Mouse (Mus musculus) urinary bladder, adult 2 months (tissue): ENCODE data around the gene Supt6. TPM values are rescaled to one million over a fixed set of nuclear protein-coding genes. Genes with fewer than 3 reads are reported as not detected.
"Not testable (repeated sequence)": the region's sequence is repeated elsewhere in the genome, so short reads cannot be mapped to it uniquely, and the experiment has no call there.

Experiments used
- DNase-seq: peaks from one replicate; pipeline ENCODE4 v3.0.0; 2022; ENCODE audit warnings: low spot score
- polyA plus RNA-seq: library from polyadenylated mRNA; depleted of rRNA; stranded (reverse); fragments of >200 nt; gene quantifications from 2 replicates; pipeline ENCODE4 v1.2.3, GENCODE M21; 2012; rRNA removed

Gene Supt6
- polyA plus RNA-seq = 14.5 and 28.6 TPM in 2 replicates

- DNase-seq = peak; percentile 76
These were observed at the start of gene Supt6, which contains the start of gene Sdf2 for GRCm38 (mm10) chr11:78245627-78246317. Gene Supt6 (minus strand): TSS chr11:78245987. Gene Sdf2 (plus strand): TSS chr11:78245746.

DNA sequence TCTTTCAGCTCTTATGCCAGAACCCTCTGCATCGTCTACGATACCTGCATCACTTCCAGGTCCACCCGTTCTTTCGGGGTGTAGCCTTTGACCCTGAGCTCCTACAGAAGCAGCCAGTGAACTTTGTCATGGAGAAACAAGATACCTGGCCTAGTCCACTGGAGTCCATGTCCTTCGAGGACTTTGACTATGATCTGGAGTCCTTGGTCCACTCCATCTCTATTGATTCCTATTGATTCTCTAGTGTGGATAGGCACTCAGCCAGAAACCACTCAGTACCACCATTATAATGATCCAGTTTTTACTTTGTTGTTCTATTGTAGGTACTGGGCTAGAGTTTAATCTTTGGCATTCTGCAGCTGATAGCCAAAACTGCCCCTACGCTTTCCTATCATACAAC lies 48.8 kb upstream of the Supt6 start:
- DNase-seq = no peak

GRCm38 (mm10) chr11:78290654-78291053 lies 44.9 kb upstream of the Supt6 start, which contains the start of gene BC030499:
Gene BC030499 (plus strand): TSS chr11:78290841.
- no peak for DNase-seq

DNA sequence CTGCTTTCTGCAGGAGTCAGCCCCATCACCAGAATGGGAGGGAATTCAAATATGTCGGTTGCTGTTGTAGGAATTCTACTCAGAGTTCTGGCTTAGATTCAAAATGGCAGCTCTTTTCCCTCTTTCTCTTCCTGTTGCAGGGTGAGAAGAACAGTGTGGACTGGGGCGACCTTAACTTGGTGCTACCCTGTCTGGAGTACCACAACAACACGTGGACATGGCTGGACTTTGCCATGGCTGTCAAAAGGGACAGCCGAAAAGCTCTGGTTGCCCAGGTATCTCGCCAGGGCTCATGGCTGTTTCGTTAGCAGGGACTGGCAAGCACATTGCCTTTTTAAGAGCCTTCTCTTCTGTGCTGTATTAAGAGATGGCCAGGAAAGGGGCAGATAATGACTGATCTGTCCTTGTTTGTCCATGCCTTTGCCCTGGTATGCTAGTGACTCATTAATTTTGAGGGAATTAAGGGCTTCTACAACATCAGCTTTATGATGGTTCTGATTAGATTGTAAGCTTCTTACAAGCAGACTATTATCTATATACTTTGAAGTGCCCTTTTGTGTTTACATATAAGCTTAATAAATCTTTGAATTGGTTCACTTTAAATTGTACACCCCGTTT lies 43.5 kb upstream of the Supt6 start:
- no peak for DNase-seq

DNA sequence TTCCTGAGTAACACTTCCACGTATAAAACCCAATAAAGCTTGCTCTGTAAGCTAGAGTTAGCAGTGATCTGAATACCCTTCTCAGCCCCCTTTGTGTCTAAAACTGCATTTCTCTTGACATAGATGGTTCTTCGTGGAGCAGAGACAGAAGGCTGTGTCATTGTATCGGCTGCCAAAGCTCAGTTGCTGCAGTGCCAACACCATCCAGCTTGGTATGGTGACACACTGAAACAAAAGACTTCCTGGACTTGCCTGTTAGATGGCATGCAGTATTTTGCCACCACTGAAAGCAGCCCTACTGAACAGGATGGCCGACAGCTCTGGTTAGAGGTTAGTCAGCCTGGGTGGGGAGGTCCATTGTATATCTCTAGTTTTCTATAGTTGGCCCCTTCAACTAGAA lies 33.8 kb upstream of the Supt6 start:
- no peak for DNase-seq

GRCm38 (mm10) chr11:78278853-78279252 lies 33.1 kb upstream of the Supt6 start:
- DNase-seq = no peak

GRCm38 (mm10) chr11:78276169-78276568 lies 30.4 kb upstream of the Supt6 start:
- DNase-seq = not testable (repeated sequence)

DNA sequence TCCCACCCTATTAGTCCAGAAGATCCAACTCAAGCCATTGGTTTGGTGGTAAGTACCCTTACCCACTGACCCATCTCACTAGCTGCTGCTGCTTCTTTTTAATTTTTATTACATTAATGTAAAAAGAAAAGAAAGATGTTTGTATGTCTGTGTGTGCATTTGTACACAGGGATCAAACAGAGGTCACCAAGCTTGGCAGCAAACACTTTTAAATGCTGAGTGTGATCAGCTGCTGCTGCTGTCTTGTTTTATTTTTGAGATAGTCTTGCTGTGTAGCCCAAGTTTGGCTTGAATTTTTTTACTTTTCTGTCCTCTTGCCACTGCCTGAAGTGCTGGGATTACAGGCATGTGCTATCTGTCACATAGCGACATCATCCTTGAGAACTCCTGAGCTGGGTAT lies 29.8 kb upstream of the Supt6 start:
- no peak for DNase-seq

DNA sequence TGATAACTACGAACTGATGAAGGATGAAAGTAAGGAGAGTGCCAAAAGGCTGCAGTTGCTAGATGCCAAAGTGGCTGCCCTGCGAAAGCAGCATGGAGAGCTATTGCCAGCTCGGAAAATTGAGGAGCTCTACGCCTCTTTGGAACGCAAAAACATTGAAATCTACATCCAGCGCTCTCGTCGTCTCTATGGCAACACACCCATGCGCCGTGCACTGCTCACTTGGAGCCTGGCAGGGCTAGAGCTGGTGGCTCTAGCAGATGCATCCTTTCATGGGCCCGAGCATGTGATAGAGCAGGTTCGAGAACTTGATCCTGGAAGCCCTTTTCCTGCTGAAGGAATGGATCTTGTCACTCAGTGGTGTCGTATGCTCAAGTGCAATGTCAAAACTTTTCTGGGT lies 26.2 kb upstream of the Supt6 start:
- DNase-seq = no peak

DNA sequence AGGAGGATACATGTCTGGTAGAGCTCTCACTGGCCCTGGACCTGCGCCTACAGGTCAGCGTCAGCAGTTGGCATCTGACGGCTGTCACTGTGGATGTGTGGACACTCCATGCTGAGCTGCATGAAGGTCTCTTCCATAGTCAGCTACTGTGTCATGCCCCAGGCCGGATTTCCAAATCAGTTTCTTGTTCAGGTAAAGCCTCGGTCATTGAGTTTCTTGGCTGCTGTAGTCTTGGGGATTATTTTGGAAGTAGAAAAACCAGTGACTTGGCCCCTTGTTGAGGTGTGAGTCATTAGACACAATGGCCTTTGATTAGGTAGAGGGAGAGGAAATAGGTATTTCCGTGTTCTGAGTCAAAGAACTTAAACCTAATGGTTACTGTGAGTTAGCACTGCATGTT lies 19.8 kb upstream of the Supt6 start:
- DNase-seq = no peak

- no peak for DNase-seq
These were observed 16.8 kb upstream of the Supt6 start for GRCm38 (mm10) chr11:78262550-78262949.

- peak; percentile 78 for DNase-seq
These were observed 15.9 kb upstream of the Supt6 start, which contains the start of gene 2610507B11Rik for GRCm38 (mm10) chr11:78261380-78262352. Gene 2610507B11Rik (plus strand): TSS chr11:78261752.

- DNase-seq = no peak
These were observed 14.9 kb upstream of the Supt6 start for GRCm38 (mm10) chr11:78260489-78261258.

DNA sequence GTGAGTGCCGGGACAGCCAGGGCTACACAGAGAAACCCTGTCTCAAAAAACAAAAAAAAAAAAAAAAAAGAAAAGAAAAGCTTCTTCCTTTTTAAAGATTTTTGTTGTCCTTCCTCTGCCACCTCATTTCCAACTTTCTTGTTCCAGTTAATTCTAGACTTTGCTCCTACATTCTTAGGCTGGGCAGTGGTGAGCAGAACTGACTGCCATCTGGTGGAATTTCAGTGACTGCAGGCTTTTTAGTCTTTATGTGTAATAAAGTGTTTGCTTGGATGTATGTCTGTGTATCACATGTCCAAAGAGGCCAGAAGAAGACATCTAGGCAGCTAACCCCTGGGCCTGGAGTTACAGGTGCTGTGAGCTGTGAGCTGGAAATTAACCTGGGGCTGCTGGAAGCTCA lies 10.8 kb upstream of the Supt6 start:
- DNase-seq = no peak

DNA sequence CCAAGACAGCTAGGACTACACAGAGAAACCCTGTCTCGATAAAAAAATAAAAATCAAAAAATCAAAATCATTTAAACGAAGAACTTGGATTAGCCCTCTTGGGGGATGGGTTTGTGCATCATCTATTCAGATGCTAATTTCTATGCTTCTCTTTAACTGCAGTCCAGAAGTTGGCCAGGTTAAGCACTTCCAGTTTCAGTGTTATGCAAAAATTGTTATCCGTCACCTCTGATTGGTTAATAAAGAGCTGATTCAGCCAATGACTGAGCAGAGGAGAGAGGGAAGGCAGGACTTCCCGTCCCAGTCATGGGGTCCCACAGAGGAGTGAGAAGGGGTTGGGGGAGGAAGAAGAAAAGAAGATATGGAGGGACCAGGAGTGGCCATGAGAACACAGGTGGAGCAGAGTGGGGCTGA lies 1.9 kb upstream of the Supt6 start:
- DNase-seq = no peak

GRCm38 (mm10) chr11:78247012-78247348 lies 1.2 kb upstream of the Supt6 start:
- no peak for DNase-seq

DNA sequence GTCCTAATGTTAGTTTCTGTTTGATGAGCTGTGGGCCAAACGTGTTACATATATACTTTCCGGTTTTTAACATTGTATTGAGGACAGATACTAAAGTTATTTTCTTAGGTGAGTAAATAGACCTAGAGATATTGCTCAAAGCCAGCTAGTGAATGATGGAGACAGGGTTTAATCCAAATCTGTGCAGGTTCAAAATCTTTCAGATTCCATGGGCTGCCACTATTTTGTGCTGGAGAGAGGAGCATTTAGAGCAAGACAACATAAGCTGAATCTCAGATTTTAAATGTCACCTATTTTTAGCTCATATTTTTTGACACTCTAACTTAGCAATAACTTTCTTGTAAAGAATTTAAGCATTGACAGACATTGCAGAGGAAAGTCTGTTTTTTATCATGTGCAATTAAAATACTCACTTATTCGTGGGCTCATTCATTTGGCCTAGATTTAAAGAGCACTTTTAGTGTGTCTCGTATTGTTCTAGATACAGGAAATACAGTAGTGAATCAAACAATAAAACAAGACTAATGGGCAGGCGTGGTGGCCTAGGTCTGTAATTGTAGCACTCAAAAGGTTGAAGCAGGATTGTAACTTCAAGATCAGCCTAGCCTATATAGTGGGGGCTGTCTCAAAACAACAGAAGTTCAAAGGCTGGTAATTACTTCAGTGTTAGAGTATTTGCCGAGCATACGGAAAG lies 678 bp upstream of the Supt6 start:
- no peak for DNase-seq

DNA sequence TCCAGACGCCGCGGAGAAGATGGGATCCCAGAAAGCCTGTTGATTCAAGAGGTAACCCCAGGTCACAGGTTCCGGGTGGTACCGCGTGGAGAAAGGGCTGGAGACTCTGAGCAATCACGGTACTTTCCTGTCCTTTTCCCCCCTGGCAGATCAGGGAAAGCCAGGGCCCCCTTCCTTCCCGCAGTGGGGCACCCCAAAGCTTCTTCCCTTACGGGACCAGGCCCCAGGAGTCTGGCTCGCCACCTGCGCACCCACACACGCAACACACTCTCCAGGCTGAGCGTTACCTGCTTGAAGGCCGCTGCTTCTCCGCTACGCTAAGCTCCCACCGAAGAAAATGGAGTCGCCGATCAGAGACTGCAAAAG lies 543 bp downstream of the Supt6 start:
- DNase-seq = no peak

GRCm38 (mm10) chr11:78240193-78240857 lies 5.5 kb downstream of the Supt6 start:
- no peak for DNase-seq

DNA sequence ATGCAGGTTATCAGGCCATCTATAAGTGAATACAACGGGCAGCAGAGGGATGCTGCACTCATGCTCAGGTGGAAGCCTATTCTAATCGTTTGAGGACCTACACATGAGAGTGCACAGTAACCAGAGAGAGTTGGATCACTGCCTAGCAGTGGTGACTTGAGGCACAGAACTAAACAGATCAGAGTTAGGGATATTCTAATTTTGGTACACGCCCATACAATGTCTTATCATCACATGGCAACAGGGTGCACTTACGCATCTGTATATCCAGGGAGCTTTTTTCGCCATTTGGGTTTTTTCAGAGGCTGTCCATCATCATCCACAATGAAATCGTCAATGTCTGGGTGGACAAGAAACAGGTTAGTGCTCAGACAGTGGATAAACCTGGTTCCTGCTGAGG lies 14.3 kb downstream of the Supt6 start:
- no peak for DNase-seq
